Mouse (Mus musculus) CH12.LX (cell line): Measurements from ENCODE around the gene Asap2. TPM values are rescaled to one million over a fixed set of nuclear protein-coding genes. Genes with fewer than 3 reads are reported as not detected.

Experiments used
- DNase-seq: peaks from one replicate; pipeline ENCODE4 v3.0.0-alpha.2; 2013; ENCODE audit errors: extremely low read depth
- H3K27ac ChIP-seq: 2 replicates; pipeline ENCODE4 v1.5.1; 2012; ENCODE audit warnings: low read depth, mild to moderate bottlenecking, control low read depth, moderate library complexity; ENCODE audit not compliant: insufficient read depth
- H3K27me3 ChIP-seq: replicated peaks from 2 replicates; pipeline ENCODE3; 2012; ENCODE audit warnings: inconsistent platforms
- H3K36me3 ChIP-seq, 2 experiments: replicated peaks in 1 of 2; 2 replicates each; pipeline versions ENCODE3 to v1.6.1; 2012; ENCODE audit warnings: inconsistent platforms in 1 of 2, low read length in 1 of 2, mild to moderate bottlenecking in 1 of 2, mixed read lengths in 1 of 2, moderate library complexity in 1 of 2; ENCODE audit not compliant: control insufficient read depth in 1 of 2, insufficient read depth in 1 of 2
- H3K4me1 ChIP-seq, 2 experiments: 2 replicates each; pipeline ENCODE4 v1.6.1; 2012; ENCODE audit warnings: inconsistent platforms in 1 of 2, moderate library complexity in 1 of 2; ENCODE audit not compliant: insufficient read depth in 2 of 2, control insufficient read depth in 1 of 2
- H3K4me2 ChIP-seq: 2 replicates; pipeline ENCODE4 v1.6.1; 2012; ENCODE audit warnings: low read depth, mild to moderate bottlenecking, control low read depth; ENCODE audit not compliant: poor library complexity, insufficient read depth, severe bottlenecking
- H3K4me3 ChIP-seq, 3 experiments: fragments of 150-350 bp in 1 of 3; sonication (generic) in 1 of 3; replicated peaks in 1 of 3; 2 replicates each; pipeline versions ENCODE3 to v1.5.1; 2011 to 2012; ENCODE audit warnings: low read depth in 2 of 3, low read length in 2 of 3, mild to moderate bottlenecking in 2 of 3, moderate library complexity in 2 of 3, control low read depth in 1 of 3, improper control_type of control experiment in 1 of 3, inconsistent platforms in 1 of 3, mixed read lengths in 1 of 3; ENCODE audit not compliant: poor library complexity in 1 of 3
- H3K79me2 ChIP-seq: replicated peaks from 2 replicates; pipeline ENCODE4 v1.6.1; 2012; ENCODE audit warnings: mild to moderate bottlenecking, moderate library complexity; ENCODE audit not compliant: control insufficient read depth, poor library complexity, insufficient read depth, severe bottlenecking; ENCODE audit errors: extremely low read depth
- H3K9ac ChIP-seq: 2 replicates; pipeline ENCODE4 v1.6.1; 2012; ENCODE audit warnings: low read depth, mild to moderate bottlenecking, control low read depth, moderate library complexity; ENCODE audit not compliant: insufficient read depth
- H3K9me3 ChIP-seq: replicated peaks from 2 replicates; pipeline ENCODE3; 2012; ENCODE audit warnings: low read length, inconsistent platforms, mixed read lengths
- BHLHE40 ChIP-seq: IDR thresholded peaks from 2 replicates; pipeline ENCODE4 v1.6.1; 2011; ENCODE audit warnings: mild to moderate bottlenecking, low read depth, low read length, improper control_type of control experiment
- CHD1 ChIP-seq: IDR thresholded peaks from 2 replicates; pipeline ENCODE4 v1.6.1; 2012; ENCODE audit warnings: low read depth, low read length, improper control_type of control experiment, inconsistent platforms
- CHD2 ChIP-seq: IDR thresholded peaks from 2 replicates; pipeline ENCODE4 v1.6.1; 2011; ENCODE audit warnings: low read length, improper control_type of control experiment
- EP300 ChIP-seq: IDR thresholded peaks from 2 replicates; pipeline ENCODE4 v1.6.1; 2011; ENCODE audit warnings: low read length, improper control_type of control experiment
- ETS1 ChIP-seq: conservative IDR thresholded peaks from 2 replicates; pipeline ENCODE4 v1.6.1; 2012; ENCODE audit warnings: low read depth, mild to moderate bottlenecking, inconsistent platforms, low read length, improper control_type of control experiment, moderate library complexity
- GABPA ChIP-seq: IDR thresholded peaks from 2 replicates; pipeline ENCODE4 v1.6.1; 2012; ENCODE audit warnings: low read depth, low read length, improper control_type of control experiment, inconsistent platforms; ENCODE audit not compliant: insufficient replicate concordance
- HCFC1 ChIP-seq: IDR thresholded peaks from 2 replicates; pipeline ENCODE4 v1.6.1; 2012; ENCODE audit warnings: low read depth, mild to moderate bottlenecking, inconsistent platforms, low read length, improper control_type of control experiment
- JUN ChIP-seq: IDR thresholded peaks from 2 replicates; pipeline ENCODE4 v1.6.1; 2011; ENCODE audit warnings: low read depth, mild to moderate bottlenecking, low read length, improper control_type of control experiment, moderate library complexity; ENCODE audit not compliant: insufficient read depth
- JUND ChIP-seq: conservative IDR thresholded peaks from 2 replicates; pipeline ENCODE4 v1.6.1; 2011; ENCODE audit warnings: low read depth, low read length, improper control_type of control experiment
- MAFK ChIP-seq: IDR thresholded peaks from 2 replicates; pipeline ENCODE4 v1.6.1; 2011; ENCODE audit warnings: low read length, improper control_type of control experiment; ENCODE audit not compliant: insufficient replicate concordance
- MAX ChIP-seq: IDR thresholded peaks from 2 replicates; pipeline ENCODE4 v1.6.1; 2011; ENCODE audit warnings: low read length, improper control_type of control experiment
- MAZ ChIP-seq: IDR thresholded peaks from 2 replicates; pipeline ENCODE4 v1.6.1; 2012; ENCODE audit warnings: low read depth, mild to moderate bottlenecking, inconsistent platforms, low read length, improper control_type of control experiment, moderate library complexity
- MXI1 ChIP-seq: IDR thresholded peaks from 2 replicates; pipeline ENCODE4 v1.6.1; 2011; ENCODE audit warnings: mild to moderate bottlenecking, low read depth, low read length, improper control_type of control experiment
- MYC ChIP-seq: IDR thresholded peaks from 2 replicates; pipeline ENCODE4 v1.6.1; 2011; ENCODE audit warnings: low read depth, mild to moderate bottlenecking, improper control_type of control experiment, low read length
- NRF1 ChIP-seq: IDR thresholded peaks from 2 replicates; pipeline ENCODE4 v1.6.1; 2014; ENCODE audit warnings: low read depth, mild to moderate bottlenecking, inconsistent platforms, low read length, improper control_type of control experiment, moderate library complexity
- PAX5 ChIP-seq: IDR thresholded peaks from 2 replicates; pipeline ENCODE4 v1.6.1; 2012; ENCODE audit warnings: low read length, inconsistent platforms, mixed read lengths
- POLR2A ChIP-seq: IDR thresholded peaks from 2 replicates; pipeline ENCODE4 v1.6.1; 2011; ENCODE audit warnings: low read depth, mild to moderate bottlenecking, improper control_type of control experiment, low read length
- POLR2AphosphoS2 ChIP-seq: IDR thresholded peaks from 2 replicates; pipeline ENCODE4 v1.6.1; 2011; ENCODE audit warnings: low read depth, low read length, improper control_type of control experiment
- RCOR1 ChIP-seq: conservative IDR thresholded peaks from 2 replicates; pipeline ENCODE4 v1.6.1; 2012; ENCODE audit warnings: low read depth, mild to moderate bottlenecking, inconsistent platforms, low read length, improper control_type of control experiment
- SIN3A ChIP-seq: IDR thresholded peaks from 2 replicates; pipeline ENCODE4 v1.6.1; 2012; ENCODE audit warnings: low read length, improper control_type of control experiment, inconsistent platforms
- SMC3 ChIP-seq: IDR thresholded peaks from 2 replicates; pipeline ENCODE4 v1.6.1; 2011; ENCODE audit warnings: low read depth, low read length, improper control_type of control experiment
- TBP ChIP-seq: conservative IDR thresholded peaks from 2 replicates; pipeline ENCODE4 v1.6.1; 2011; ENCODE audit warnings: low read depth, low read length, improper control_type of control experiment
- USF1 ChIP-seq: IDR thresholded peaks from 2 replicates; pipeline ENCODE4 v1.6.1; 2014; ENCODE audit warnings: low read depth, mild to moderate bottlenecking, inconsistent platforms, low read length, improper control_type of control experiment
- USF2 ChIP-seq: conservative IDR thresholded peaks from 2 replicates; pipeline ENCODE4 v1.6.1; 2011; ENCODE audit warnings: low read depth, low read length, improper control_type of control experiment
- ZKSCAN1 ChIP-seq: IDR thresholded peaks from 2 replicates; pipeline ENCODE4 v1.6.1; 2012; ENCODE audit warnings: low read depth, inconsistent platforms, low read length, improper control_type of control experiment, borderline replicate concordance
- ZNF384 ChIP-seq: IDR thresholded peaks from 2 replicates; pipeline ENCODE4 v1.6.1; 2012; ENCODE audit warnings: low read depth, low read length, improper control_type of control experiment, inconsistent platforms
- dilution Hi-C: fragments of 300-500 bp; cut with MboI; formaldehyde crosslinking; loops from 2 replicates; pipeline ENCODE4 v1.14.3; 2020; ENCODE audit warnings: low sequenced_read_pairs; ENCODE audit not compliant: extremely low pct_unique_long_range_greater_than_20kb, extremely low pct_ligation_motif_present
- in situ Hi-C: fragments of 300-500 bp; cut with MboI; formaldehyde crosslinking; loops from 3 replicates; pipeline ENCODE4 v1.14.3; 2019; ENCODE audit warnings: low sequenced_read_pairs, low pct_ligation_motif_present, low pct_unique_long_range_greater_than_20kb, mixed read lengths
- polyA plus RNA-seq: library from polyadenylated mRNA; unstranded; fragments of >175 nt; gene quantifications from 2 replicates; pipeline ENCODE4 v1.2.1, GENCODE M21; 2012; ENCODE audit warnings: low read depth; ENCODE audit not compliant: insufficient read length
- total RNA-seq, 2 experiments: library from RNA; depleted of rRNA; stranded (reverse); fragments of 300-350 nt in 1 of 2; fragments of >200 nt in 1 of 2; gene quantifications; 2 replicates each; pipeline ENCODE4 v1.2.3; 2012 to 2014

The Asap2 gene
- total and polyA plus RNA-seq, 3 experiments, result 0.17 to 0.64 (median 0.17) TPM

GRCm38 (mm10) chr12:21176399-21176798, 186.1 kb downstream of the Asap2 start:
- Histone ChIP-seq H3K4me2 (no peak overlapping the region), H3K4me1 (peaks cover 9 to 31% of the 10 kb centered on the region in 2 experiments), H3K27me3 (no peaks in the 10 kb centered on the region), H3K9ac (no peak overlapping the region), H3K79me2 (no peaks in the 10 kb centered on the region), H3K9me3 (no peaks in the 10 kb centered on the region), H3K4me3 (no peak overlapping the region), H3K36me3 (no peaks in the 10 kb centered on the region)
- in situ Hi-C loops (no loop called here), dilution Hi-C loops (no loop called here)
- TF ChIP-seq USF1, result no peak
- no peak for TF ChIP-seq PAX5
- TF ChIP-seq POLR2AphosphoS2, result no peak
- TF ChIP-seq ETS1, result no peak
- no peak for TF ChIP-seq MAZ
- TF ChIP-seq SMC3, result no peak
- no peak for TF ChIP-seq ZKSCAN1
- no peak for TF ChIP-seq JUN
- no peak for TF ChIP-seq MXI1
- TF ChIP-seq MYC, result no peak
- no peak for TF ChIP-seq EP300
- TF ChIP-seq RCOR1, result no peak
- no peak for TF ChIP-seq NRF1
- TF ChIP-seq HCFC1, result no peak
- no peak for TF ChIP-seq TBP
- no peak for TF ChIP-seq BHLHE40
- TF ChIP-seq, all 38 proteins: peak for 0
- DNase-seq, result no peak
- no peak overlapping the region for H3K27ac ChIP-seq

- H3K4me2 ChIP-seq, result no peak overlapping the region
- H3K36me3 ChIP-seq, result no peaks in the 10 kb centered on the region
- H3K27ac ChIP-seq, result no peak overlapping the region
- in situ Hi-C loops (no loop called here), dilution Hi-C loops (no loop called here)
- H3K4me1 ChIP-seq, result peaks cover 5 to 23% of the 10 kb centered on the region in 2 experiments; a peak in 3 of 4 replicates
- H3K9me3 ChIP-seq, result no peaks in the 10 kb centered on the region
- no peaks in the 10 kb centered on the region for H3K79me2 ChIP-seq
- DNase-seq, result no peak
- no peak overlapping the region for H3K9ac ChIP-seq
- no peaks in the 10 kb centered on the region for H3K27me3 ChIP-seq
- H3K4me3 ChIP-seq, result no peak overlapping the region
- TF ChIP-seq USF2 (no peak), CHD2 (no peak), ZNF384 (no peak), BHLHE40 (no peak), TBP (no peak), CHD1 (no peak), SMC3 (no peak), NRF1 (no peak), GABPA (no peak), MYC (no peak), JUN (no peak), SIN3A (no peak), POLR2A (no peak), RCOR1 (no peak), JUND (no peak), PAX5 (no peak), MAX (no peak), MAFK (no peak)
Measured at GRCm38 (mm10) chr12:21177123-21177698, 187.0 kb downstream of the Asap2 start.
